Mouse (Mus musculus): Measurements from ENCODE around the gene Rtn4rl1.
"Not testable (repeated sequence)": the region's sequence is repeated elsewhere in the genome, so short reads cannot be mapped to it uniquely, and the experiment has no call there.

Gene Rtn4rl1

DNA sequence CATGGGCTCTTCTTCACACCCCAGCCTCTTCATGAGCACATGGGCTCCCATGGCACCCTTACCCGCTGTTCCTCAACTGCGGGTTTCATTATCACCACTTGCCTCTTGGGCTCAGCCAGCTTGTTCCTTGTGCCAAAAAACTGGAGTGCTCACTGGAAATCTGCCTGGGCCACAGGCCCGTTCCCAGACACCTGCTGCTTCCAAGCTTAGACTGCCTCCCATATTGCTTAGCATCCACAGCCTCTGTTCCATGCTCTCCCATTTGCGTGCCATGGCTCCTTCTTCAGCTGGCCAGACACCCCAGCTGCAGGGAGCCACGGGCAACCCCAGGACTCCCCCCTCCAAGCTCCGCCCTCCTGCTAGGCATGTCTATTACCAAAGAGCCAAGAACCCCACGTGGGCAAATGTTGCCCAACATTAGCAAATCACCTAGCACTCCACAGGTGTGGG is 77.4 kb downstream of the Rtn4rl1 start:
- DNase-seq (ENCODE audit: low read depth, low spot score), result no peak

DNA sequence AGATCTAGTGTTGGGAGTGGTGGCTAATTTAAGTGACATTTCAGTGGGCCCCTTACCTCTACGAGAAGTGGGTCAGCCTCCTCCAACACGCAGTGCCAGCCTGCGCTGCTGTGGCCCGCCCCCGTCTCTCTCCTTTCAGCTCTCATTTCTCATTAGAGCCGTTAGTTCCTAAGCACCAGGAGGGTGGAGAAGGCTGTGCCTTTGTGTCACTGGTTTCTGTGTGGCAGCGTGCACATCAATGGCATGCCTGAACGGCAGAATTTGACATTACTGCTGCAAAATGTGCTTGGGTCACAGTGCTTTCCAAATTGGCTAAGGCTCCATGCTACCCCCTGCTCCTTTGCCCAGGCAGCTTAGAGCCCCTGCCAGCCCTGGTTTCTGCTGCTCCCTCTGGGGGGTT is 79.9 kb downstream of the Rtn4rl1 start:
- DNase-seq (ENCODE audit: low read depth, low spot score), result no peak

DNA sequence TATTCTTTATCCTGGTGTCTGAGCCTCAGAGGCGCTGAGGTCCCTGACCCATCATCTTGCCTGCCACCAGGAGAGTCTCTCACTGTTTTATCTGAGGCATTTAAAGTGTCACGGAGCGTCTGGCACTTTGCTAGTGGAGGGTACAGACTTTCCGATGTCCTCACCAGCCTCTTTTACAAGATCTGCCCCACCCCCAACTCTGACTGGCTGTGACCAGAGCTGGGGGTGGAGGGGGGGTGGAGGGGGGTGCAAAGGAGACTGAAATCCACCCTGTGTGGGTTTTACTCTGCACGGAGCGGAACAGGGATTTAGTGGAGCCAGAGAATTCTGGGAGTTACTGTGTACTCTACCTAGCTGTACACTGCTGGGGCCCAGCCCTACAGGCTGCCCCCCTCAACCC is 81.5 kb downstream of the Rtn4rl1 start:
- no peak for DNase-seq (ENCODE audit: low read depth, low spot score)

DNA sequence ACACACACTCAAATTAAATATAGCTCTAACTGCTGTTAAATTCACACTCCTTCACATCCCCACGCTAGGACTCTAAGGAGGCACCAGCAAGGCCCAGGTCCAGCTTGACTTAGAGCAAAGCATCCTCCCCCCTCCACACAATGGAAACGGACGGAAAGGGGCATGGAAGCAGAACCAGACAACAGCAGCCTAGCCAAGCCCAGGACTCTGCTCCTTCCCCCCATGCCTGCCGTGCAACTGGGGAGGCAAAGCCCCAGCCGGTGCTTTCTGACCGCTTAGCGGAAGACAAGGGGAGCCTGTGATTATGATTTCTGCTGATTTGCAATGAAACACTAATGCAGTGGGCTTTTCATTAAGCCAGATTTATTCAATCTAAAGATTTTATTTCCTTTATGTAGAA is 84.5 kb downstream of the Rtn4rl1 start:
- DNase-seq (ENCODE audit: low read depth, low spot score), result no peak

DNA sequence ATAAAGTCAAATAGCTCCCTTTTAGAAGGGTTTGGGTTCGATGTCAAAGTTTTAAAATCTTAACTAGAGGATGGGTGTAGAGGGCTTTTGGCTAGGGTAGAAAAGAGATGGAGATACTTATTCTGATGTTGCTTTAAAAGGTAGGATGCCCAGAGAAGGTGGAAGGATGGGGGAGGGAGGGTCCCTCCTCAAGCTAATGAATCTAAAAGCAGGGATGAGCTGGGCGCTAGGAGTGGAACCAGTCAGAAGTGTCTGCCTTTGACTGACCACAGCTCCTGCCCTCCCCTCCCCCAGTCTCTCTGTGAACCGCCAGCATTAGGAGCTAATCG is 85.4 kb downstream of the Rtn4rl1 start:
- no peak for DNase-seq (ENCODE audit: low read depth, low spot score)

DNA sequence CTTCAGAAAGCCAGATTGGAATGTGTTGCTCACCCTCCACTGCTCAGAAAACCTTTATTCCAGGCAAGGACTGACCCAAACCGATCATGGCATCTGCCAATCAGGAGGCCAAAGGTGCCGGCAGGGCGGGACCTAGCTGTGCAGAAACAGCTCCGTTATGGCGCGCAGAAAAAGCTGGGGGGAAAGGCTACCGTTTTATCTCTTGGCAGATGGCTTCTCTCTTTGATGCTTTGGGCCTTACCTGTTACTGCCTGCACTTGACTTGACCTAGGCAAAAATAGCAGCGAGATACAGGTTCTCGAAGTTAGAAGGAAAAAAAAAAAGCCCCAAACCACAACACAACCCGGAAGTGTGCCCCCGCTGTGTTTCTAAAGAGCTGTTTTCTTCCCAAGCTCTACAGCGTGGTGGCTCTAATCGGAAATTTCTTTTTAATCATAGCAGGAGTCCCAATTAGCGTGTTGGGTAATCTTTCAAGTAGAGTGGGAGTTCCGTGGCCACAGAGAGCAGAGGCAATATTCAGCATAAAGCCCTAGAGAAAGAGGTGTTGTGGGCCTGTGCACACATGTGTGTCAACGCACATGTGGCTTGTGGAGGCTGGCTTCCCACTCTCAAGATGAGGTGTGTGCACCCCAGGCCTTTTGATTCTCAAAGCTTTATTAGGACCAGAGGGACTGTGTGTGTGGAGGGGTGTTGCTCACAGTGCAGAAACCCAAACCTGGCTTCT is 85.9 kb downstream of the Rtn4rl1 start:
- peak; percentile 76 for DNase-seq (ENCODE audit: low read depth, low spot score)

DNA sequence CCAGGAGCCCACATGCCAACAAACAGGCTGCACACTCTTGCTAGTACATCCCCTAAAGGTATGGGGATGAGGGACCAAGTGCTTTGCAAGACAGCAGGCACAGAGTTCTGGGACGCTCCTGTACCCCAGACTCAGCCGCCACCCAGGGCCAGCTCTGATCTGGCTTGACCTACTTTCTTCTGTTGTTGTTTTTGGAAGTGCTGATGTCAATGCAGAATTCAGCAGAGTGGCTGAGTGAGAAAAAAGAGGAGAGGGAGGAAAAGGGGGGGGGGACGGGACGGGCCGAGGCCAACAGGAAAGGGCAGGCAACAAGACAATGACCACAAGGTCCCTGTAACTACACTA is 86.5 kb downstream of the Rtn4rl1 start:
- DNase-seq (ENCODE audit: low read depth, low spot score), result no peak

DNA sequence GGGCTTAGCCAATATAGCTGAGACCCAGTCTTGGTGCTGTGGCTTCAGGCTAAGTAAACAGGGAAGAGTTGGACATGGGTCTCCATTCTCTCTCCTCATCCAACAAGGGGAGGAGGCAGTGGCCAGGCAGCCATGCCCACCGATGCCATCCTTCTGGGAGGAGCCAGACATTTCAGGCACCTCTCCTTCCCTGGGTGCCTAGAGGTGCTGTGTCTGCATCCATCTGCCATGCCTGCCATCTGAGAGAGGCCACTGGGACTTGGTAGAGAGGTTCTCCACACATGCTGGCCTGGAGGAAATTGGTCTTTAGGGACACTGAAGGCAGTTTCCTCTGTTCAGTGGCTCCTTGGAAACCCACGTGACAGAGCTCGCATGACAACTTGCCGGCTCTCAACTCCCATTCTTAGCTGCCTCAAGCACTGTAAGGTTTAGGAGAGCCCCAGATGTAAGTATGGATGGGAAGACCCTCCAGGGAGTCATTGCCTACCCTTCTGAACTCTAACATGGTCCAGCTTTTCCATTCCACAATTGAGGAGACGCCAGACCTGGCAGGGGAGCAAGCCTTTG is 86.9 kb downstream of the Rtn4rl1 start:
- DNase-seq (ENCODE audit: low read depth, low spot score), result no peak

DNA sequence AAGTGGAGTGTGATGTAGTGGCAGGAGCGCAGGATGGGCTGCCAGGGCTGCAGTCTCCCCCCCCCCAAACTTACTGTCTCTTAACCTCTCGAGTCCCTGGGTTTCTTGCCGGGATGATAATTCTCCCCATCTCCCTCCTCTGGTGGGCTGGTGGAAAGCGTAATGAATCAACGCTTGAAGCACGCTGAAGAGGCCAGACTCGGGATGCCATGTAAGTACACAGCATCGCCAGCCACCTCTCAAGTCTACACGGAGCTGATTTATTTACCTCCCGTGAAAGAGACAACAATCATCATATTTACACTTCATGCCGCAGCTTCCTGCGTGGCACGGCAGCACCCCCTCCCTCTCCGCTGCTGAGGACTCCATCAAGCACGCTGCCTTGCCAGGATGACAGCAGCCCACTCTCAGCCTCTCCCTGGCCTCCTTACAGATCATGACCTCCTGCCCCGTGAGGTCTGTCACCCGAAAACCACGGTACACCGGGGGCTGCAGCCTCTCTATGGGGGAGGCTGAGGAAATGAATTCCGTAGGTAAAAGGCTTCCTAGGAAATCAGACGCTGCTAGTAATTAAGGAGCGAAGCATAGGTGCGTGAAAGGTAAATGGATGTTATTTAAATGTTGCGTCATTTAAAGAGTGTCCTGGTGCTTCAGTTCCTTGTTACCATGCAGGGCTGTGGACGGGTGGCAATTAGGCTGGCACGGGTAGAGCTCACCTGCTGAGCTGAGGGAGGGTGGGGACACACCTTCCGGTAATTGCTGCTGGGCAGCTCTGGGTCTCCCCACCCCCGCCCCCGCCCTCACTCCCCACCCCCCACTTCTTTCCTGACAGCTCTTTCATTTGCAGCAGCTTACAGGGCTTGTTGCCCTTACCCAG is 88.0 kb downstream of the Rtn4rl1 start:
- DNase-seq (ENCODE audit: low read depth, low spot score), result peak; percentile 45

DNA sequence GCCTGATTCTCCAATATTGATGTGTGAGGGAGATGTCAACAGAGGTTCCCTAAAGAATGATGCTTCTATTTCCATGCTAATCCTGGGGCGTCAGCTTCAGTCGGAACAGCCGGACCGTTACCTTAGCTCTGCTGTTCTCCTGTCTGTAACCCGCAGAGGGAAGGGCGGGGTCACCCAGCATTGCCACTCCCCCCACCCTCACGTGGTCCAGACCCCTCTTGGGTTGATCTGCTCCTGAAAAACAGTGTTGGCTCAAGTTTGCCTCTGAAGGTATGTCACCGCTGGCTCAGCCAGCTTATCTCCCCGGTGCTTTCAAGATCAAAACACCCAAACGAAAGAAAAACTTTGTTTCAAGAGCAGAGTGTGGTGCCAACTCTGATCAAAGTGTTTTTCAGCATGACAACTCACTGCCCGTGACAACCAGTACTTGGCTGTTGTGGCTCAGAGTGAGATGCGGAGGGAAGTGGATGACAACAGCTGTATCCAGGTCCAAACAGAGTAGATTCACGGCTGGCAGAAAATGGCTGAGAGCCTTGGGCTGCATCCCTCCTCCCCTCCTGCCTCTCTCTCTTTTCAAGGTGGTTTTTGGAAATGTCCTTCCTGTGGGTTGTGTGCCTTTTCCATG is 89.0 kb downstream of the Rtn4rl1 start:
- DNase-seq (ENCODE audit: low read depth, low spot score), result peak; percentile 87

DNA sequence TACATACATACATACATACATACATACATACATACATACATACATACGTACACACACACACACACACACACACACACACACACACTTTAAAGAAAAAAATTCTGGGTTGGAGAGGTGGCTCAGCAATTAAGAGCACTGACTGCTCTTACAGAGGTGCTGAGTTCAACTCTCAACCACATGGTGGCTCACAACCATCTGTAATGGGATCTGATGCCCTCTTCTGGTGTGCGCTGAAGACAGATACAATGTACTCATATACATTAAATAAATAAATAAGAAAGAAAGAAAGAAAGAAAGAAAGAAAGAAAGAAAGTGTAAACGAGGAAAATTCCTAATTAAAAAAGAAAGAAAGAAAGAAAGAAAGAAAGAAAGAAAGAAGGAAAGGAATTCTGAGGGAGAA is 90.2 kb downstream of the Rtn4rl1 start:
- DNase-seq (ENCODE audit: low read depth, low spot score), result not testable (repeated sequence)

DNA sequence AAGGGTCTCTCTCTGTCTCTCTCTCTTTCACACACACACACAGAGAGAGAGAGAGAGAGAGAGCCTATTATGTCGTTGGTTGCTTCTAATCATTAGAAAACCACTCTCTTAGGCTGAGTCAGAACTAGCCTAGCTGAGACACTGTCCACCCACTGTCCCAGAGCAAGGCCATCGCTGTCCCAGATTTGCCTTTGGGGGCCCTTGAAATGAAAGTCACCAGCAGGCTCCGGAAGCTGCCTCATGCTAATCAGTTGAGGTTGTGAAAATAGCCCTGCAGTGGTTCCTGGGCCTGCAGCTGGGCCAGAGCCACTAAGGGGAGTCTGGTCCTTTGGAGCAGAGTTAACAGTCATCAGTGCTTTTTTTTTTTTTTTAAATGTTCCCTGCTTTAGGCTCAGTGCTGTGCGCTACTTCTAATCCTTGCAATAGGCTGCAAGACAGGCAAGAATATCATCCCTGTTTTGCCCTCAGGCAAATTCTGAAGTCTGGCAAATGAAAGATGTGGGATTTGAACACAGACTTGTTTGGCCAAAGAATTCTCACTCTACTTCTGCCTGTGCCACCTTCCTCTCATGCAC is 92.4 kb downstream of the Rtn4rl1 start:
- DNase-seq (ENCODE audit: low read depth, low spot score), result no peak

DNA sequence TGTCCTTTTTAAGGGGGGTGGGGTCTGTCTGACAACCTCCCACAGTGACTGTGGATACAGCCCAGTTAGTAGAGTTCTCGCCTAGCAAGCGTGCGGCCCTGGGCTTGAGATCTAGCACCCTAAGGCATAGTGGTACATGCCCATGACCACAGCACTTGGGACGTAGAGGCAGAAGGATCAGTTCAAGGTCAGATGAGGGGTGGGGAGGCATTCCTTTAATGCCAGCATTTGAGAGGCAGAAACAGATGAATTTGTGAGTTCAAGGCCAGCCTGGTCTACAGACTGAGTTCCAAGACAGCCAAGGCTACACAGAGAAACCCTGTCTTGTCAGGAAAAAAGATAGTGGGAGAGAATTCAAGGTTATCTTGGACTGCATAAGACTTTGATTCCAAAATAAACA is 93.3 kb downstream of the Rtn4rl1 start:
- no peak for DNase-seq (ENCODE audit: low read depth, low spot score)

DNA sequence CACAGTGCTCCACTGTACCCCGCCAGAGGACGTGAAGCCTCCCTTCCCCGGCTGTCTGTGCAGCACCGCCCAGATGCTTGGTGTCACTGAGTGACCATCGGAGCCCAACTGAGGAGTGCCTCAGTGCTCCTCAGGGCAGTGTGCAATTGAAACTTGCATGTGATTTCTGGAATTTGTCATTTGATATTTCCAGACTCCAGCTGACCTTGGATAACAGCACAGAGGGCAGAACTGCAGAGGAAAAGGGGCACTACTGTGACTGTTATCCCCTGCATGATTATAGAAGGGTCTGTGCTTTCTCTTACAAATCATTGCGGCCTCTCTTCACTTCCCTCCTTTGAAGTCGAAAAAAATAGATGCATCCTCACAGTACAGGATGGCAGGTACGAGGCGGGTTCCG is 94.4 kb downstream of the Rtn4rl1 start:
- no peak for DNase-seq (ENCODE audit: low read depth, low spot score)

DNA sequence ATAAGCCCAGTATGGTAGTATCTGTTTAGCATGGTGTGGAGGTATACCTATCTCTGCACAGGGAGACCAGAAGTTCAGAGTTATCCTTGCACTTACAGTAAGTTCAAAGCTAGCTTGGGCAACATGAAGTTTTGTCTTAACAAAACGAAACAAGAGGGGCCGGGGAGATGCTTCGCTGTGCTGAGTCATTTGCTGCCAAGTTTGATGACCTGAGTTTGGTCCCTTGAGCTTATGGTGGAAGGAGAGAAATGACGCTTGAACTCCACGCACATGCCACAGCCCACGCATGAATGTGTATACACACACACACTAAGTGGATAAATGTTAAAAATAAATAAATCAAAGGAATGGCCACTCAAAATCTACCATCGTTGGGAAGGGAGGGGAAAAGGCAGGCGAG is 94.9 kb downstream of the Rtn4rl1 start:
- no peak for DNase-seq (ENCODE audit: low read depth, low spot score)

DNA sequence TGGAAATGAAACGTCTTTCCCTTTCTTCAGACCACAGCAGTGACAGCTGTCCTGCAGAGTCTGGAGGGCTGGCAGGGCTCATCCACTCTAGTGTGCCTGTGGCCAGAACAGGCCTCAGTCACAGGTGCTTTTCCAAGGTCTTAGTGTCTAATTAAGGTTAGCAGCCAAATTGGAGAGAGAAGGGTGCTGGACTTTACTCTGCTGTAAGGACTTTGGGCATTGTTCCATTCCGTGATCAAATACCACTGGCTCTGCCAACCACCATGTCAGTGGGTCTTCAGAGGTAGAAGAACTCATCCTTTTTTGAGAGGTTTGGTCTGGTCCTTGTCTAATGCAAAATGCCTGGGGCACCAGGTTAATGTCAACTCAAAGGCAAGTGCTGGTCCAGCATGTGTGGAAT is 95.5 kb downstream of the Rtn4rl1 start:
- no peak for DNase-seq (ENCODE audit: low read depth, low spot score)

DNA sequence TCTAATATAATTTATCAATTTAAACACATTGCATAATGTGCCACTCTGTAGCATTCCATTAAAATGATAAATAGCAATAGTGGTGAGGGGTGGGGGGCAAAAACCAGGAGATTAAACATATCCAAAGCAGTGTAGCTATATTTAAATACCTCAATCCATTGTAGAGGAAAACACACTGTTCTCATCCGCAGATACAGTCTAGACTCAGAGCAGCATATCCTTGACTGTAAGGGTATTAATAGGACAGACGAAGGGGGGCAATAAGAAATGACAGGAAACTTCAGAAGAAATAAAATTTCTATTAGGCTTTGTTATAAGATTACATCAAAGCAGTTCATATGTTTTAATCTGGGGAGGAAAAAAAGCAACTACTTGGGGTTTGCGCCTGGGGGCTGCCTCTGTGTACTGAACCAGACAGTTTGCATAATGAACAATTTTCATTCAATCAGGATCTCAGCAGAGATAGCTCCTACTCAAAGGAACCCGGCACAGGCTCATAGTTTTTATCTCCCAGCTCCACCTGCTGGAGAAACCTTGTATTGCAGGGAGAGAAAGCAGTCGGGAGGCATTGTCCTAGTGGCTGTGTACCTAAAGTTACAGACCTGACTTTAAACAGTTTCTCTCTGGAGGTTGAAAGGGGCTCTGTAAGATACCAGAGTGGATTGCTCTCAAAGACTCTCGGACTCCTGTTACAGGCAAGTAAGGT is 97.1 kb downstream of the Rtn4rl1 start:
- peak; percentile 86 for DNase-seq (ENCODE audit: low read depth, low spot score)

DNA sequence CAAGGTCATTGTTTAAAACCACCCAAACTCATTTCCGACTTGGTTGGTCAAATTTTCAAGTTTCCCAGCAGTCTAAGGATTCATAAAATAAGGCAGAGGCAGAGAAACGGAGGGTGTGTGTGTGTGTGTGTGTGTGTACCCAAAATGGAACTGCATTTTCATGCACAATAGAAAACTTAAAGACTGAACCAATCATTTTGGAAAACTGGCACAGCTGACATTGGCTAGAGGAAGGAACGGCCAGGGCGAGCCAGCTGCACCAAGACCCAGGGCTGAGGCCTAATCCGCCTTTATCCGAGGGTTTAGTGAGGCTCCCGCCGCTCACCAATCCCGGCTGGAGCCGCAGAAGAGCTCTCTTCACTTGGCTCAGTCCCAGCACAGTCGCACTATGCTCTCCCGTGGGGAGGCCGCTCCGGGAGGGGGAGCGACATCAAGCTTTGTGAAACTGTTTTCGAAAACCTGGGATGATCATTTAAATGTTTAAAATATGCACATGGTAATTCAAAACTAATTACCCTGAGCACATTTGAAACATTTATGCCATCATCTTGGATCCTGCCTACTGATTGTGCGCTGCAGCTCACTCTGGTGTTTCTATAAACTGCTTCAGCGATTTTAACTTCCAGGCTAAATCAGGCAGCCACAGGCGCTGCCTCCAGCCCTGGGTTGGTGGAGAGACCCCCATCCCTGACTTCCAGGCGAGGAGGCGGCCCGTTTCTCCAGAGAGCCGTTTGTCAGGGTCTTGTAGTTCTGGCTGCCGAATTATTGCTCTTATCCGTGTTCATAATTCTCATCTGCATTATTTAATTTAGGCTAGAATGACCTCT is 98.0 kb downstream of the Rtn4rl1 start:
- no peak for DNase-seq (ENCODE audit: low read depth, low spot score)

DNA sequence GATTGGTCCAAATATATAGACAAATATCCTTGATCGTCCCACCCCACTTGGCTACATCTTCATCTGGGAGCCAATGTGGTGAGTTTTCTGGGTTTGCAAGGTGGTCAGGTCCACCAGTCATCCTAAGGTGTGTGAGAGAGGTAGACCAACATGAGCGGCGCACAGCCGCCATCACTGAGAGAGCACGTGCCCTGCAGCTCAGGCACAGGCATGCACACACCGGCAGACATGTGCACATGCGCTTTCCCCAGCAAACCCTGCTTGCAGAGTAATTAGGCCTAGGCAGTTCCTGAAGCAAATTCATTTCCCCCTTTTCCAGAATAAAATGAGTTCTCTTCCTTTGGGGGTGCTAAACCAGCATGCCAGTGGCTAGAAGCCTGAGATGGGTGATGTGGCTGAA is 98.7 kb downstream of the Rtn4rl1 start:
- DNase-seq (ENCODE audit: low read depth, low spot score), result no peak

DNA sequence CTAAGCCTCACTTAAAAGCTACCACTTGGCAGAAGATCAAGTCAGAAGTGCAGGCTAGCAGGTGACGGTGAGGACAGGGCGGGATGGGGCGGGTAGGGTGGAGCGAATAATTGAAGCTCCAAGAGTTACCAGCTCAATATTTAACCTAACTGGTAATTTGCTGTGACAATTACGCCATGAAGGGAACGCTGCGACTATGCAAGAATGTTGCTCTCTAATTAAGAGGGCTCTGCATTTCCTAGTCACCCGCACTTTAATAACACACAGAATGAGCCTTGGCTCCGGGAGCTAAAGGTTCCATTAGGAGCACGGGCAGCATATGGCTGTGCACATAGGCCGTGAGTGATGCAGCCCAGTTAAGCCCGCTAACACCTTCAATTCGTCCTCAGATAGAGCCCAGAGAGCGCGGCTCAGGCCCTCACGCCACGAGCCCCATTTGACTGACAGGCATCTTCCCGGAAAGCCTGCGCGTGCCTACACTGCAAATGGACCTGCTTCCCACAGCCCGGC is 100.3 kb downstream of the Rtn4rl1 start:
- no peak for DNase-seq (ENCODE audit: low read depth, low spot score)

All from CD4-positive helper T cell, adult 2 months (primary cell).